Mouse (Mus musculus) urinary bladder, postnatal 4 days (tissue): Measurements from ENCODE around the gene Abca9.

ENCODE experiments used
- DNase-seq, 2 experiments: peaks; one replicate each; pipeline ENCODE4 v3.0.0; 2021 to 2022; ENCODE audit warnings: low spot score in 2 of 2

Abca9 gene

DNA sequence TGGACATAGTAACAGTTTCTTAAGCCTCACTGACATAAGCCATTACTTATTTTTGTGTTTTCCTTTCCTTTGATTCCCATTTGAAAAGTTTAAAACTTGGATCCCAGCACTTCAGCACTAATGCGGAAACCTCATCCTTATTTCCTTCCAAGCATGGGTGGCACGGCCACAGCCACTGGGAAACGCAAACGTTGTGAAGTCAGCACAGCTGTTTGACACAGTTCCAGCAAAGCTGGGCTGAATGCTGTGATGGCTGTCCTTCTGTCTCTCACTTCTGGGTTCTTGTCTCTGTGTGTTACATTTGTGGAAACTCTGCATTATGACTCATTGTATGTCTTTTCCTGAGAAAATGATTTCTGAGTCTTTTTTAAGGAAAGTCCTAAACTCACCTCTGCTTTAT is 107.0 kb downstream of the Abca9 start:
- DNase-seq: no peak

DNA sequence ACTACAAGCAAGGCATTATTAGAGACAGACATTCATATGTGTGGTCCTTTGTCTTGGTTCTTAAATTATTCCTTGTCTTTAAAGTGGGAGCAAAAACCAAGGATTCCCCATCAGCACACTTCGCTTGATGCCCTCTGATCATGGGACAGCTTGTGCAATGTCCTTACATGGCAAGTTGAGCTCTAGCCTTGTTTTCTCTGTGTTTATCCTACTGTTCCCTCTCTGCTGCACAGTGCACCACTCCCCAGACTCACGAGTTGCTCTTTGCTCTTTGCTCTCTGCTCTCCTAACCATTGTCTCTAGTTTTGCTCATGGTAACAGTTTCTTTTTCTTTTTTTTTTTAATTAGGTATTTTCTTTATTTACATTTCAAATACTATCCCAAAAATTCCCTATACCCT is 107.9 kb downstream of the Abca9 start:
- DNase-seq: no peak

DNA sequence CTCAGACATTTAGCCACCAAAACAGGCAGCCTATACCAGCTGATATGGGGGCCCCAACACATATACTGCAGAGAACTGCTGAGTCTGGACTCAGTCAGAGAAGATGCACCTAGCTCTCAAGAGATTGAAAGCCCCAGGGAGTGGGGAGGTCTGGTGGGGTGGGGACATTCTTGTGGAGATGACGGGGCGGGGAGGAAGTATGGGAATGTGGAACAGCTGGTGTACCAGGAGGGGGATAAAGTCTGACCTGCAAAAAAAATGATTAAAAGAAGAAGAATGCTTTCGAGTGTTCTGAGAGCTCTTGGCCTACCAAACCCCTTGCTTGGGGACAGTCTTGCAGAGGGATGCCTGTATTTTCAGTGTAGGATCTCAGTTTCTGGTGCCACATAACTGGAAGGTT is 114.3 kb downstream of the Abca9 start:
- no peak for DNase-seq
